Comparison of ENCODE assay signal across 8 mouse cellular contexts in the genomic region with DNA sequence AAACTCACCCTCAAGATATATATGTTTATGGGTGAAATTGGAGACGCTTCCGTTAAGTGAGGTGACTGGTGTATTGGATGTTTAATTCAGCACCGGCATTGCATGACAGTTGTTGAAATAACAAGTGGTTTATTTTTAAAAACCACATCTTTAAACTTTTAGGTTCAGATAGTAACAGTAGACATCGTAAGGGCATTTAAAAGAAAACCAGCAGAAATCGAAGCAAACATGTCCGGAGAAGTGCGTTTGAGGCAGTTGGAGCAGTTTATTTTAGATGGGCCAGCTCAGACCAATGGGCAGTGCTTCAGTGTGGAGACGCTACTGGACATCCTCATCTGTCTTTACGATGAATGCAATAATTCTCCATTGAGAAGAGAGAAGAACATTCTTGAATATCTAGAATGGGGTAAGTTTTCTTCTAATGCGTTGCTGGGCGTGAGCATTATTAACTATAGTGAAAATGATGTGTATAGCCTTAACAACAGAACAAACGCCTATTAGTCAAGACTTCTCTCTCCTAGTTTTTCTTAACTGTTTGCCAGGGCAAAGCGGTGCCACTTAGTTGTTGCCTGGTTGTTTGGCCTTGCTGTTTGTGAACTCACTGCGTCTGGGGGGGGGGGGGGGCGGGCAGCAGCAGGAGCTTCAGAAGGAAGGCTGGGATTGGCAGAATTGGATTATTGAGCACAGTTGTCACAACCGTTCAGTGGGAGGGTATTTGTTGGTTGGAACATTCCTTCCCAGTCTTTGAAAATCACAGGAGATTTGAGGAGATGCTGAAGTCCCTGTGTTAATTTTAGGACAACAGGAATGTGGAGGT. TPM values are rescaled to one million over a fixed set of nuclear protein-coding genes. Genes with fewer than 3 reads are reported as not detected.
A peak's percentile ranks its signal among the peaks of the same experiment; 100 is the strongest.
DNase-seq lines count a peak whose midpoint lies in the region; ATAC-seq and TF ChIP-seq lines count a peak whose summit lies in the region.

No protein-coding gene starts in this region.

- peak; percentile 13 for DNase-seq in heart, adult 8-10 months (ENCODE audit: low spot score)
- no peak for DNase-seq in heart, adult 9 months (ENCODE audit: low spot score in 2 of 2)
- DNase-seq in ES-E14 (ENCODE audit: low read depth, low spot score) = no peak
- no peak for DNase-seq in embryonic facial prominence, embryonic 14.5 days (ENCODE audit: low spot score)
- no peak for DNase-seq in intestine, embryonic 14.5 days (ENCODE audit: low spot score)
- no peak for DNase-seq in spleen, adult 18-20 months
- no peak for DNase-seq in adrenal gland, postnatal 36 days

- H3K9me3 ChIP-seq in ES-E14 (ENCODE audit: control insufficient read depth, insufficient read depth, low read depth, low read length) = no peaks in the 10 kb centered on the region
- no peaks in the 10 kb centered on the region for H3K9me3 ChIP-seq in embryonic facial prominence, embryonic 14.5 days (ENCODE audit: control insufficient read depth, low read length)
- no peaks in the 10 kb centered on the region for H3K9me3 ChIP-seq in intestine, embryonic 14.5 days (ENCODE audit: control insufficient read depth, low read length)

- peaks cover 0 to 4% of the 10 kb centered on the region in 2 experiments; a peak in 2 of 4 replicates for H3K4me1 ChIP-seq in ES-E14 (ENCODE audit: control insufficient read depth in 2 of 2, insufficient read depth in 2 of 2, low read length in 2 of 2, poor library complexity in 1 of 2)
- peaks cover 22% of the 10 kb centered on the region for H3K4me1 ChIP-seq in embryonic facial prominence, embryonic 14.5 days (ENCODE audit: control insufficient read depth, insufficient read depth, low read length)
- peaks cover 19% of the 10 kb centered on the region for H3K4me1 ChIP-seq in intestine, embryonic 14.5 days (replicated peaks; ENCODE audit: control insufficient read depth, insufficient read depth, low read length)

- H3K9ac ChIP-seq in ES-E14 (ENCODE audit: insufficient read depth, low read depth, low read length, poor library complexity, severe bottlenecking) = no peak overlapping the region
- H3K9ac ChIP-seq in embryonic facial prominence, embryonic 14.5 days (ENCODE audit: low read depth, low read length) = peak overlapping the region; percentile 93
- H3K9ac ChIP-seq in intestine, embryonic 14.5 days (ENCODE audit: low read length) = peak overlapping the region; percentile 94

- H3K4me3 ChIP-seq in ES-E14 (ENCODE audit: insufficient read depth in 1 of 2, low read depth in 1 of 2, low read length in 2 of 2, poor library complexity in 1 of 2, severe bottlenecking in 1 of 2) = peak overlapping the region; percentile 7 to 85; a peak in 3 of 4 replicates
- peak overlapping the region; percentile 75 for H3K4me3 ChIP-seq in embryonic facial prominence, embryonic 14.5 days (ENCODE audit: low read depth, low read length)
- peak overlapping the region; percentile 83 for H3K4me3 ChIP-seq in intestine, embryonic 14.5 days (ENCODE audit: low read depth, low read length)
- peak overlapping the region; percentile 77 for H3K4me3 ChIP-seq in myocyte

- in situ Hi-C loops in ES-E14 (cut with MboI; ENCODE audit: low sequenced_read_pairs in 2 of 2, unreplicated experiment in 2 of 2) = no loop called here

- no peak overlapping the region for H3K27ac ChIP-seq in ES-E14 (ENCODE audit: insufficient read depth, low read depth, low read length, poor library complexity, severe bottlenecking)
- H3K27ac ChIP-seq in embryonic facial prominence, embryonic 14.5 days (replicated peaks; ENCODE audit: low read depth, low read length) = no peak overlapping the region
- H3K27ac ChIP-seq in intestine, embryonic 14.5 days (ENCODE audit: low read depth) = no peak overlapping the region

- peak overlapping the region; percentile 70 for H3K4me2 ChIP-seq in embryonic facial prominence, embryonic 14.5 days (ENCODE audit: low read depth, low read length)
- H3K4me2 ChIP-seq in intestine, embryonic 14.5 days (ENCODE audit: low read length) = peak overlapping the region; percentile 91
- H3K4me2 ChIP-seq in myocyte (ENCODE audit: low read depth) = peak overlapping the region; percentile 94

- H3K79me2 ChIP-seq in myocyte (ENCODE audit: control insufficient read depth, insufficient read depth) = peaks cover 53% of the 10 kb centered on the region

- H3K36me3 ChIP-seq in ES-E14 (ENCODE audit: control insufficient read depth, insufficient read depth, low read length, poor library complexity, severe bottlenecking) = no peaks in the 10 kb centered on the region
- no peaks in the 10 kb centered on the region for H3K36me3 ChIP-seq in embryonic facial prominence, embryonic 14.5 days (ENCODE audit: control insufficient read depth, insufficient read depth, low read length)
- no peaks in the 10 kb centered on the region for H3K36me3 ChIP-seq in intestine, embryonic 14.5 days (ENCODE audit: control insufficient read depth, insufficient read depth, low read length)
- no peaks in the 10 kb centered on the region for H3K36me3 ChIP-seq in myocyte (ENCODE audit: control insufficient read depth, insufficient read depth)

- no peak for TF ChIP-seq POLR2A in myocyte (IDR thresholded peaks at IDR 0.05; ENCODE audit: insufficient read length, low read depth)

- H3K27me3 ChIP-seq in embryonic facial prominence, embryonic 14.5 days (replicated peaks; ENCODE audit: control insufficient read depth, insufficient read depth, low read length) = no peaks in the 10 kb centered on the region
- H3K27me3 ChIP-seq in intestine, embryonic 14.5 days (replicated peaks; ENCODE audit: control insufficient read depth, insufficient read depth, low read length) = no peaks in the 10 kb centered on the region
- H3K27me3 ChIP-seq in myocyte (ENCODE audit: control insufficient read depth, insufficient read depth, insufficient read length) = no peaks in the 10 kb centered on the region

- H3ac ChIP-seq in myocyte (ENCODE audit: control insufficient read depth, insufficient read length) = peak overlapping the region; percentile 88

- no peak for ATAC-seq in embryonic facial prominence, embryonic 14.5 days (ENCODE audit: low read depth)
- ATAC-seq in intestine, embryonic 14.5 days (replicated peaks; ENCODE audit: low FRiP score, low TSS enrichment, low read depth) = no peak

- under 1% methylated on average over 16 of the region's 16 CpGs for WGBS in embryonic facial prominence, embryonic 14.5 days
- WGBS in intestine, embryonic 14.5 days = 2% methylated on average over 16 of the region's 16 CpGs

TF ChIP-seq in ES-E14, 5 proteins besides CTCF, POLR2A, EP300 and RAD21:
- TF ChIP-seq MAFK (IDR thresholded peaks at IDR 0.05; ENCODE audit: insufficient read depth, low read depth, low read length) (no peak), CHD2 (IDR thresholded peaks at IDR 0.05; ENCODE audit: low read depth, low read length) (no peak), ZC3H11A (IDR thresholded peaks at IDR 0.05; ENCODE audit: borderline replicate concordance, low read depth, low read length) (no peak), ZNF384 (IDR thresholded peaks at IDR 0.05; ENCODE audit: low read depth, low read length) (no peak), HCFC1 (IDR thresholded peaks at IDR 0.05; ENCODE audit: borderline replicate concordance, insufficient read depth, low read length) (no peak)
TF ChIP-seq in ES-E14: peak in this region for 0.

TF ChIP-seq in myocyte, 11 proteins besides CTCF, POLR2A, EP300 and RAD21:
- TF ChIP-seq TCF12 (IDR thresholded peaks at IDR 0.05; ENCODE audit: insufficient read depth, poor library complexity, severe bottlenecking) (no peak), E2F4 (IDR thresholded peaks at IDR 0.05; ENCODE audit: insufficient read depth) (no peak), MAX (IDR thresholded peaks at IDR 0.05; ENCODE audit: low read depth) (no peak), CEBPB (IDR thresholded peaks at IDR 0.05; ENCODE audit: insufficient read depth, poor library complexity, severe bottlenecking) (no peak), POLR2AphosphoS2 (IDR thresholded peaks at IDR 0.05; ENCODE audit: insufficient read length, low read depth) (no peak), TCF3 (IDR thresholded peaks at IDR 0.05; ENCODE audit: insufficient read length, low read depth) (no peak), SRF (IDR thresholded peaks at IDR 0.05; ENCODE audit: control insufficient read depth, insufficient read length, low read depth) (no peak), MYOG (IDR thresholded peaks at IDR 0.05; ENCODE audit: control insufficient read depth in 1 of 3, insufficient read depth in 1 of 3, insufficient read length in 2 of 3, low read depth in 2 of 3) (no peak), MYOD1 (IDR thresholded peaks at IDR 0.05; ENCODE audit: control insufficient read depth in 1 of 3, insufficient read length in 2 of 3, low read depth in 2 of 3) (no peak), USF1 (IDR thresholded peaks at IDR 0.05; ENCODE audit: low read depth) (no peak), REST (IDR thresholded peaks at IDR 0.05; ENCODE audit: insufficient read depth, insufficient read length) (no peak)
TF ChIP-seq in myocyte: peak in this region for 0.

RNA-seq across cellular contexts. Expression of gene Cdc42bpa, which starts 0.8 kb away (rescaled TPM):
- 10 to 100 TPM; 38.6 to 47.9 (median 44.9) TPM for total RNA-seq in heart, adult 8-10 months (2022)
- 20.6 and 22.1 TPM in 2 replicates for total RNA-seq in ES-E14 (2012; rRNA removed)
- 16.3 and 17.0 TPM in 2 replicates for polyA plus RNA-seq in embryonic facial prominence, embryonic 14.5 days (2014; fragmentation: Nextera tagmentation; extraction: Ambion mirVana)
- polyA plus RNA-seq in intestine, embryonic 14.5 days (2014; fragmentation: Nextera tagmentation; extraction: Ambion mirVana) = 14.1 and 15.4 TPM in 2 replicates
- polyA plus RNA-seq in myocyte (2012; fragmentation: generic; extraction: Trizol) = 14.3 TPM
- 10 to 100 TPM; 49.9 to 59.9 TPM for total RNA-seq in adrenal gland, postnatal 36 days (2021)
